Mouse (Mus musculus) midbrain, embryonic 10.5 days (tissue): ENCODE measurements around the gene Gm30083. TPM values are rescaled to one million over a fixed set of nuclear protein-coding genes. Genes with fewer than 3 reads are reported as not detected.

Source experiments
- DNase-seq: peaks from one replicate; pipeline ENCODE4 v3.0.0-alpha.2; 2017; ENCODE audit warnings: low spot score
- H3K27ac ChIP-seq: fragments of 300-500 bp; sonication (generic); replicated peaks from 2 replicates; pipeline ENCODE4 v1.5.1; 2016; ENCODE audit warnings: mild to moderate bottlenecking
- H3K27me3 ChIP-seq: fragments of 300-500 bp; sonication (generic); 2 replicates; pipeline ENCODE4 v1.6.1; 2016; ENCODE audit warnings: low read depth, mild to moderate bottlenecking; ENCODE audit not compliant: poor library complexity, severe bottlenecking
- H3K36me3 ChIP-seq: fragments of 300-500 bp; sonication (generic); 2 replicates; pipeline ENCODE4 v1.6.1; 2016; ENCODE audit warnings: mild to moderate bottlenecking, moderate library complexity
- H3K4me1 ChIP-seq: fragments of 300-500 bp; sonication (generic); 2 replicates; pipeline ENCODE4 v1.6.1; 2016
- H3K4me3 ChIP-seq: fragments of 300-500 bp; sonication (generic); 2 replicates; pipeline ENCODE4 v1.5.1; 2016; ENCODE audit warnings: mild to moderate bottlenecking, moderate library complexity
- H3K9me3 ChIP-seq: fragments of 300-500 bp; sonication (generic); replicated peaks from 2 replicates; pipeline ENCODE4 v1.6.1; 2016; ENCODE audit warnings: mild to moderate bottlenecking
- WGBS: fragments of 180-500 bp; shearing (Covaris S2); methylation state at CpG from one replicate; pipeline ENCODE4 v1.1.7; 2016; 5-methylcytosine and 5-hydroxymethylcytosine counted together
- polyA plus RNA-seq: library from polyadenylated mRNA; unstranded; fragments of >200 nt; fragmentation: Nextera tagmentation; extraction: Ambion mirVana; gene quantifications from 2 replicates; pipeline ENCODE4 v1.2.1, GENCODE M21; 2016

Gene Gm30083
- polyA plus RNA-seq: not detected in 2 replicates

DNA sequence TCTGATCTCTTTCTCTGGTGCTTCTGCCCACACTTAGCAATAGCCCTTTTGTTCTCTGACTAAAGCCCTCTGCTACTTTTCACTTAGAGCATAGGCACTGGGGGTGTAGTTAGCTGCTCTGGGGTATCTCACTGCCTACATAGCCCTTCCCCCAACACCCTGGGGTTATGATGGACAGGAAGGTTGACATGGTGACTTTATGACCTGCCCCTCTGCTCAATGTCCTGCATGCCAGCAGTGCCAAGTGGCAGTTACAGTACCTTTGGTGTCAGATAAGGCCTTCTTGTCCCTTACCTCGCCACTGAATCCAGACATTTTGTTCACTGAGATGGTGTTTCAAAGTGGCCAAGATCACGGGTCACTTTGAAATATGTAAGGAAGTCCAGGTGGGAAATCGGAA, at the start of gene Gm30083:
Gene Gm30083 (minus strand): TSS at position 120 of the 400 bp plus-strand sequence.
- H3K4me3 ChIP-seq: no peak within 1 kb of the TSS
- H3K36me3 ChIP-seq: no peaks in the 10 kb centered on the region
- H3K4me1 ChIP-seq: no peaks in the 10 kb centered on the region
- H3K9me3 ChIP-seq: no peaks in the 10 kb centered on the region
- DNase-seq: no peak
- WGBS: 86% methylated on average over 3 of the region's 3 CpGs
- H3K27me3 ChIP-seq: no peaks in the 10 kb centered on the region
- H3K27ac ChIP-seq: no peak within 1 kb of the TSS

DNA sequence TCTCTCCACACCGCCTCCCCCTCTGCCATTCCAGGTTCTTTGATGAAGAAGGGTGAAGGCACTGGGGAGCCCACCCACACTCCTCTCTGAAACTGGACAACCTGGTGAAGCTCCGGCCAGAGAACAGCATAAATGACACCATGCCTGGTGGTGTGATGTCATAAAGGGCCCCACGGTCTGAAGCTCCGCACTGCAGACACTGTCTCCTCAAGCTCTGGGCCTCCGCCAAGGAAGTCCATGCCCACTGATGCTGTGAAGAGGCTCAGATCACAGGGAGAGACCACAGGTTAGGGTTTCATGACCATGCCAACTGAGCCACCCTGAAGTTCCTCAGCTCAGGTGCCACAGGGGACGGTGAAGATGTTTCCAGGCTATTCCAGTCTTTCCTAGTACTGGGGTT, 37.5 kb upstream of the Gm30083 start, which contains the start of gene Antxrl:
Gene Antxrl (plus strand): TSS at position 192 of the 400 bp plus-strand sequence.
- no peak within 1 kb of the TSS for H3K4me3 ChIP-seq
- H3K36me3 ChIP-seq: no peaks in the 10 kb centered on the region
- DNase-seq: no peak
- no peaks in the 10 kb centered on the region for H3K9me3 ChIP-seq
- WGBS: 97% methylated on average over 6 of the region's 6 CpGs
- no peaks in the 10 kb centered on the region for H3K4me1 ChIP-seq
- no peak within 1 kb of the TSS for H3K27ac ChIP-seq
- no peaks in the 10 kb centered on the region for H3K27me3 ChIP-seq

- 0 out of 2 replicates have a peak, but pooled peaks cover 3% of the 10 kb centered on the region for H3K4me1 ChIP-seq
- H3K36me3 ChIP-seq: no peaks in the 10 kb centered on the region
- no peaks in the 10 kb centered on the region for H3K9me3 ChIP-seq
- no peak for DNase-seq
- no peaks in the 10 kb centered on the region for H3K27me3 ChIP-seq
- no peak overlapping the region for H3K4me3 ChIP-seq
- H3K27ac ChIP-seq: no peak overlapping the region
- WGBS: 84% methylated on average over 5 of the region's 5 CpGs
Observed at GRCm38 (mm10) chr14:34050101-34050779, 35.3 kb upstream of the Gm30083 start.

GRCm38 (mm10) chr14:34043341-34043740, 28.4 kb upstream of the Gm30083 start:
- WGBS: 70% methylated on average over 3 of the region's 3 CpGs

GRCm38 (mm10) chr14:34041241-34041640, 26.3 kb upstream of the Gm30083 start:
- H3K27me3 ChIP-seq: no peaks in the 10 kb centered on the region
- H3K4me1 ChIP-seq: 0 out of 2 replicates have a peak, but pooled peaks cover 2% of the 10 kb centered on the region
- no peaks in the 10 kb centered on the region for H3K36me3 ChIP-seq
- no peak overlapping the region for H3K4me3 ChIP-seq
- no peak overlapping the region for H3K27ac ChIP-seq
- no peak for DNase-seq
- WGBS: 79% methylated on average over 4 of the region's 4 CpGs
- H3K9me3 ChIP-seq: no peaks in the 10 kb centered on the region

More at GRCm38 (mm10) chr14:34043341-34043740, 28.4 kb upstream of the Gm30083 start:
- no peak for DNase-seq
- Histone ChIP-seq H3K4me1 (0 out of 2 replicates have a peak, but pooled peaks cover 3% of the 10 kb centered on the region), H3K27me3 (no peaks in the 10 kb centered on the region), H3K4me3 (no peak overlapping the region), H3K36me3 (no peaks in the 10 kb centered on the region), H3K27ac (no peak overlapping the region), H3K9me3 (no peaks in the 10 kb centered on the region)

- Histone ChIP-seq H3K9me3 (no peaks in the 10 kb centered on the region), H3K27me3 (no peaks in the 10 kb centered on the region), H3K27ac (no peak overlapping the region), H3K4me3 (no peak overlapping the region), H3K4me1 (no peaks in the 10 kb centered on the region), H3K36me3 (no peaks in the 10 kb centered on the region)
- no peak for DNase-seq
- 83% methylated on average over 8 of the region's 8 CpGs for WGBS
Observed at GRCm38 (mm10) chr14:34033841-34034610, 19.0 kb upstream of the Gm30083 start.

GRCm38 (mm10) chr14:34026710-34027109, 11.7 kb upstream of the Gm30083 start:
- DNase-seq: no peak
- Histone ChIP-seq H3K9me3 (peaks cover 7% of the 10 kb centered on the region; the same call in 1 of the 2 replicates), H3K27ac (no peak overlapping the region), H3K36me3 (no peaks in the 10 kb centered on the region), H3K4me3 (no peak overlapping the region), H3K4me1 (no peaks in the 10 kb centered on the region), H3K27me3 (no peaks in the 10 kb centered on the region)
- WGBS: 74% methylated on average over 2 of the region's 2 CpGs

DNA sequence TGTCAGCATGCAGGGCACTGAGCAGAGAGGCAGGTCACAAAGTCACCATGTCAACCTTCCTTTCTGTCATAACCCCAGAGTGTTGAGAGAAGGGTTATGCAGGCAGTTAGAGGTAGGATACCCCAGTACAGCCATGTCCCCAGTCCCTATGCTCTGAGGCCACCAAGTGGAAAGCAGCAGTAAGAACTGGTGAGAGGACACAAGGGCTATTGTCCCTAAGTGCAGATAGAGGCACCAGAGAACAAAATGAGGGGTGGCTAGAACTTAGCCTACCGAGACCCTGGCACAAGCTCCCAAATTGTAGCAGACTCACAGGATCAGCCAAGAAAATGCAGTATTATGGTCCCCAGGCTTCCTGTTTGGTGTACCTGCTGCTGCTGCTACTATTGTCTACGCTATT, 2.0 kb upstream of the Gm30083 start:
- Histone ChIP-seq H3K9me3 (no peaks in the 10 kb centered on the region), H3K27ac (no peak overlapping the region), H3K27me3 (no peaks in the 10 kb centered on the region), H3K36me3 (no peaks in the 10 kb centered on the region), H3K4me3 (no peak overlapping the region), H3K4me1 (no peaks in the 10 kb centered on the region)
- no peak for DNase-seq
- 83% methylated on average over 2 of the region's 2 CpGs for WGBS

DNA sequence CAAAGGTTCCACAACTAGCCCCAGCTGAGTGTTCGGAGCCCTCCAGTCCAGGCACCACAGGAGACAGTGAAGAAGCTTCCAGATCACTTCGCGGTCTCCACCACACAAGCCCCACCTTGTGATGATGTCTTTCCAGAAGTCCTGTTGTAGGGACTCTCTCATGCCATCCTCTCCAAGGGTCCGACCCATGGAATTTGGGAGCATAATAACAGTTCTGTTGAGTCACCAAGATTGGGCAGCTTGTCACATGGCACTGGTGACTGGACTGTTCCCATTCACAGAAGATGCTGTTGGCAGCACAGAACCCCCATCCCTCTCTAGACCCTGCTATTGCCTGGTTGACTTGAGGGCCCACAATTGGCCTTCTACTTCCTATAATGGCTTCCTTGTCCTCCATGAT, 1.4 kb upstream of the Gm30083 start, which contains the start of gene Gm5460:
Gene Gm5460 (plus strand): TSS at position 378 of the 400 bp plus-strand sequence.
- H3K36me3 ChIP-seq: no peaks in the 10 kb centered on the region
- H3K4me3 ChIP-seq: no peak within 1 kb of the TSS
- 93% methylated on average over 4 of the region's 4 CpGs for WGBS
- H3K9me3 ChIP-seq: no peaks in the 10 kb centered on the region
- no peak within 1 kb of the TSS for H3K27ac ChIP-seq
- no peaks in the 10 kb centered on the region for H3K4me1 ChIP-seq
- H3K27me3 ChIP-seq: no peaks in the 10 kb centered on the region
- DNase-seq: no peak

GRCm38 (mm10) chr14:34002358-34002757, 12.6 kb downstream of the Gm30083 start:
- H3K27me3 ChIP-seq: no peaks in the 10 kb centered on the region
- no peaks in the 10 kb centered on the region for H3K9me3 ChIP-seq
- H3K27ac ChIP-seq: no peak overlapping the region
- H3K4me1 ChIP-seq: no peaks in the 10 kb centered on the region
- H3K36me3 ChIP-seq: no peaks in the 10 kb centered on the region
- WGBS: 96% methylated on average over 5 of the region's 5 CpGs
- peak; percentile 7 for DNase-seq
- H3K4me3 ChIP-seq: no peak overlapping the region

DNA sequence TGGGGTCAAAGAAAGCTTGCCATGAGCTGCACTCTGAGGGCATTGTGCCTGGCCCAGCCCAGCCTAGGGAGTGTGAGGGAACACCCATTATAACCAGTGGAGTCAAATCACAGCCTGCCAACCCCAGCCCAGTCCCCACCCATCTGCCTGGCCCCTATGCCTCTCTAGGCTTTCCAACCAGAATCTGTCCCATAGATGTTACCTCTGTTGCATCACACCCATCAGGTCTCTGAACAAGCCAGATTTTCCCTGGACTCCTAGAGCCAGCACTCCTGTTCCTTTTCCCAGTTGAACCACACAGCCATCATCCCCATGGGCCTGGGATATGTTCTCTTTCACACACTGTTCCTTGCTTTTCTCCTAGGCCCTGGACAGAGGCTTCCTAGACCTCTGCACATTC, 13.5 kb downstream of the Gm30083 start:
- no peak for DNase-seq
- Histone ChIP-seq H3K27me3 (no peaks in the 10 kb centered on the region), H3K4me3 (no peak overlapping the region), H3K4me1 (no peaks in the 10 kb centered on the region), H3K27ac (no peak overlapping the region), H3K36me3 (no peaks in the 10 kb centered on the region), H3K9me3 (no peaks in the 10 kb centered on the region)

DNA sequence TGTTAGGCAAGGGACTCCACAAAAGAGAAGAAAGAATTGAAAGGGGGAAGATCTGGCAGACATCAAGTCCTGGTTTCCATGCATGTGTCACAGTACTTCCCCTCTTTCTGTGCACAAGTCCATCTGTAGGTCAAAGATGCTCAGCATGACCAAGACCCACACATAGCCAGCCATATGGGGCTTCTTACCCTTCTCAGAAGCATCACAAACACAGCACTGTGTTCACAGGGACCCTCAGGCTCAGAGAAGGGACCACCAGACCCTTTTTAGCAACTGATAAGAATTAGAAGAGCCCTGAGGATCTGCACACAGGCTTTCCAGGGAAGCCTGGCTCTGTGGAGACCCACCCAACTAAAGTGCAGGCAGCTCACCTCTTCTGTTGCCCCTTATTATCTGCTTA, 14.9 kb downstream of the Gm30083 start:
- H3K27ac ChIP-seq: no peak overlapping the region
- no peak for DNase-seq

GRCm38 (mm10) chr14:33997427-33997826, 17.6 kb downstream of the Gm30083 start:
- Histone ChIP-seq H3K4me3 (no peak overlapping the region), H3K27ac (no peak overlapping the region), H3K36me3 (no peaks in the 10 kb centered on the region), H3K27me3 (no peaks in the 10 kb centered on the region), H3K4me1 (no peaks in the 10 kb centered on the region), H3K9me3 (no peaks in the 10 kb centered on the region)
- WGBS: 72% methylated on average over 6 of the region's 6 CpGs
- DNase-seq: no peak

More for the DNA sequence above, 14.9 kb downstream of the Gm30083 start:
- no peaks in the 10 kb centered on the region for H3K4me1 ChIP-seq
- H3K9me3 ChIP-seq: no peaks in the 10 kb centered on the region
- no peak overlapping the region for H3K4me3 ChIP-seq
- no peaks in the 10 kb centered on the region for H3K36me3 ChIP-seq
- H3K27me3 ChIP-seq: no peaks in the 10 kb centered on the region
